In the genomic region with DNA sequence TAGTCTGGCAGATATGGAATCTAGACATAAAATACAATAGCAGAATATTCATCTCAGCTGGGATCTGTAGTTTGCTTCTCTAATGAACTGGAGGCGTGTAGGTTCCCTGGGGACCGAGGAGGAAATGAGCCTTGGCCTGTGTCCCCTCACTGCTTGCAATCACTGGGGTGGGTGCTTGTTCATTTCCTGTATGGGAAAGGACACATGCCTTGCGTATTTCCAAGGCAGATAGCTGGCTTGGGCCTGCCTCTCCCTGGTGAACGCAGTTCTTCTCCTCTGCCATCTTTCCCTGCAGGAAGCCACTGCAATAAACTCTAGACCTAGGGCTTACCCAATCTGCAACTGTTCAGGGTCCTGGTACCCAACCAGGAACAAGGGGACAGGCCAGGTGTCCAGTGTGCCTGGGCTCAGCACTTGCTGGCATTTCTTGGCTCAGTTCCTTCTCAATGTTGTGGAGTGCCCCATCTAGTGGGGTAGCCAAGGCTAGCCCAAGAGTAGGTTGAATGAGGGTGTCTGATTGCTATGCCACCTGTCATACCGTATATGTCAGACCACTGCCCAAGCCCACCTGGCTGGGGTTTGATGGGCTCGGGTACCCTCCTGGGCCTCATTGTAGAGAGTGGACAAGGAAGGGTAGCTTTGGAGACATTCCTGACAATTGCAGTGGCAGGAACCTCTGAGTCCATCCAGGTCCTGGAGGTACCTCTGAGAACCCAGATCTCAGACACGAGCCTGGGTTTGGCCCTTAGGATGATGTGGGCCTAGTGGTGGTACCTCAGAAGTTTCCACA, we compare ENCODE assay signal across 13 mouse cellular contexts. TPM values are rescaled to one million over a fixed set of nuclear protein-coding genes. Genes with fewer than 3 reads are reported as not detected.
A peak's percentile ranks its signal among the peaks of the same experiment; 100 is the strongest.
DNase-seq lines count a peak whose midpoint lies in the region; ATAC-seq and TF ChIP-seq lines count a peak whose summit lies in the region.
"Had no signal": no experiment of that assay in that cellular context is flagged by ENCODE, and none has a peak within 500 bp of the region (broad histone marks: within the 10 kb centered on the region; RNA-seq: fewer than 3 reads in every experiment).

No protein-coding gene starts in this region.

- no peak overlapping the region for H3K4me3 ChIP-seq in liver, adult 2 months (ENCODE audit: insufficient read depth, low read depth, low read length)
- no peak overlapping the region for H3K4me3 ChIP-seq in liver, embryonic 12.5 days
- H3K4me3 ChIP-seq in heart, postnatal 0 days (ENCODE audit: low read depth, low read length), result no peak overlapping the region
- H3K4me3 ChIP-seq in kidney, postnatal 0 days (replicated peaks; ENCODE audit: low read depth, low read length), result no peak overlapping the region
- H3K4me3 ChIP-seq in forebrain, embryonic 11.5 days (ENCODE audit: low read depth, low read length), result no peak overlapping the region
- no peak overlapping the region for H3K4me3 ChIP-seq in cerebellum, adult 2 months (replicated peaks; ENCODE audit: insufficient read depth, low read depth, low read length)
- H3K4me3 ChIP-seq: limb, embryonic 15.5 days; midbrain, embryonic 15.5 days had no signal

- no peak for TF ChIP-seq POLR2A in liver, adult 2 months (IDR thresholded peaks at IDR 0.05; ENCODE audit: extremely low read depth, insufficient read depth, low read length)
- TF ChIP-seq POLR2A in cerebellum, adult 2 months (IDR thresholded peaks at IDR 0.05; ENCODE audit: borderline replicate concordance, insufficient read depth, low read length), result no peak

- no peak for ATAC-seq in liver, embryonic 12.5 days
- ATAC-seq in heart, postnatal 0 days (ENCODE audit: insufficient read depth, low read depth), result peak; percentile 56
- ATAC-seq in kidney, postnatal 0 days (replicated peaks; ENCODE audit: low FRiP score, low read depth), result no peak
- ATAC-seq in forebrain, embryonic 11.5 days (replicated peaks; ENCODE audit: low FRiP score), result no peak
- ATAC-seq: midbrain, embryonic 15.5 days had no signal

- 75% methylated on average over 7 of the region's 7 CpGs for WGBS in liver, adult 2 months
- 61% methylated on average over 7 of the region's 7 CpGs for WGBS in liver, embryonic 12.5 days (ENCODE audit: insufficient replicate concordance)
- 77% methylated on average over 7 of the region's 7 CpGs for WGBS in heart, postnatal 0 days
- 69% methylated on average over 7 of the region's 7 CpGs for WGBS in kidney, postnatal 0 days
- 86% methylated on average over 7 of the region's 7 CpGs for WGBS in forebrain, embryonic 11.5 days
- 72% methylated on average over 7 of the region's 7 CpGs for WGBS in cerebellum, adult 2 months

- TF ChIP-seq EP300 in heart, postnatal 0 days (IDR thresholded peaks at IDR 0.05; ENCODE audit: low read depth), result peak; percentile 58; the same call in 1 of the 2 replicates

- no peaks in the 10 kb centered on the region for H3K27me3 ChIP-seq in liver, adult 2 months (ENCODE audit: control insufficient read depth, insufficient read depth, low read length)
- peaks cover 6% of the 10 kb centered on the region; the same call in 1 of the 2 replicates for H3K27me3 ChIP-seq in liver, embryonic 12.5 days (replicated peaks)
- 0 out of 2 replicates have a peak, but pooled peaks cover 3% of the 10 kb centered on the region for H3K27me3 ChIP-seq in heart, postnatal 0 days (ENCODE audit: control insufficient read depth, insufficient read depth, low read length)
- H3K27me3 ChIP-seq in kidney, postnatal 0 days (ENCODE audit: insufficient read depth, low read length), result no peaks in the 10 kb centered on the region
- H3K27me3 ChIP-seq in forebrain, embryonic 11.5 days (ENCODE audit: control insufficient read depth, insufficient read depth, low read length), result no peaks in the 10 kb centered on the region
- H3K27me3 ChIP-seq in cerebellum, adult 2 months (ENCODE audit: control insufficient read depth, insufficient read depth, low read length), result no peaks in the 10 kb centered on the region
- H3K27me3 ChIP-seq: limb, embryonic 15.5 days; midbrain, embryonic 15.5 days had no signal

- DNase-seq in liver, adult 2 months (ENCODE audit: extremely low read depth, low read depth, low spot score), result no peak
- DNase-seq in heart, postnatal 0 days (ENCODE audit: low spot score), result peak; percentile 72
- DNase-seq in kidney, postnatal 0 days (ENCODE audit: low spot score), result peak; percentile 77
- DNase-seq in lung, postnatal 4 days, result peak; percentile 53 to 63
- DNase-seq in forebrain, embryonic 11.5 days (ENCODE audit: low spot score), result no peak
- no peak for DNase-seq in ovary, postnatal 10 days (ENCODE audit: low spot score)
- DNase-seq in cerebellum, adult 2 months, result no peak
- DNase-seq: thymus, postnatal 25 days had no signal

- no peaks in the 10 kb centered on the region for H3K4me1 ChIP-seq in liver, adult 2 months (ENCODE audit: control insufficient read depth, insufficient read depth, low read length)
- H3K4me1 ChIP-seq in liver, embryonic 12.5 days, result 0 out of 2 replicates have a peak, but pooled peaks cover 8% of the 10 kb centered on the region
- H3K4me1 ChIP-seq in heart, postnatal 0 days (ENCODE audit: control insufficient read depth, insufficient read depth), result peaks cover 14% of the 10 kb centered on the region; the same call in 1 of the 2 replicates
- H3K4me1 ChIP-seq in kidney, postnatal 0 days (replicated peaks; ENCODE audit: insufficient read depth, low read length), result 0 out of 2 replicates have a peak, but pooled peaks cover 4% of the 10 kb centered on the region
- 0 out of 2 replicates have a peak, but pooled peaks cover 2% of the 10 kb centered on the region for H3K4me1 ChIP-seq in forebrain, embryonic 11.5 days (replicated peaks; ENCODE audit: control insufficient read depth, insufficient read depth, low read length)
- peaks cover 20% of the 10 kb centered on the region for H3K4me1 ChIP-seq in cerebellum, adult 2 months (ENCODE audit: control insufficient read depth, insufficient read depth, low read length)
- H3K4me1 ChIP-seq: midbrain, embryonic 15.5 days had no signal

- no peak overlapping the region for H3K9ac ChIP-seq in liver, adult 2 months (ENCODE audit: low read depth, low read length)
- no peak overlapping the region for H3K9ac ChIP-seq in liver, embryonic 12.5 days
- no peak overlapping the region for H3K9ac ChIP-seq in heart, postnatal 0 days (replicated peaks; ENCODE audit: low read depth, low read length)
- H3K9ac ChIP-seq in kidney, postnatal 0 days (ENCODE audit: low read depth, low read length), result no peak overlapping the region
- H3K9ac ChIP-seq in forebrain, embryonic 11.5 days (ENCODE audit: low read length), result no peak overlapping the region
- H3K9ac ChIP-seq: limb, embryonic 15.5 days; midbrain, embryonic 15.5 days had no signal

- H3K4me2 ChIP-seq in liver, embryonic 12.5 days, result no peak overlapping the region
- H3K4me2 ChIP-seq in heart, postnatal 0 days (ENCODE audit: low read depth, low read length), result no peak overlapping the region
- no peak overlapping the region for H3K4me2 ChIP-seq in kidney, postnatal 0 days (ENCODE audit: low read length)
- no peak overlapping the region for H3K4me2 ChIP-seq in forebrain, embryonic 11.5 days (ENCODE audit: low read depth, low read length, severe bottlenecking)
- H3K4me2 ChIP-seq: limb, embryonic 15.5 days; midbrain, embryonic 15.5 days had no signal

- H3K79me2 ChIP-seq in liver, adult 2 months (ENCODE audit: control insufficient read depth, insufficient read depth, low read length), result no peaks in the 10 kb centered on the region

- H3K9me3 ChIP-seq in liver, embryonic 12.5 days (replicated peaks), result no peaks in the 10 kb centered on the region
- no peaks in the 10 kb centered on the region for H3K9me3 ChIP-seq in heart, postnatal 0 days (replicated peaks; ENCODE audit: control insufficient read depth, low read length)
- H3K9me3 ChIP-seq in kidney, postnatal 0 days (replicated peaks; ENCODE audit: low read length), result no peaks in the 10 kb centered on the region
- H3K9me3 ChIP-seq in forebrain, embryonic 11.5 days (ENCODE audit: control insufficient read depth, low read length), result no peaks in the 10 kb centered on the region
- H3K9me3 ChIP-seq: limb, embryonic 15.5 days; midbrain, embryonic 15.5 days had no signal

- peak overlapping the region; percentile 52 for H3K27ac ChIP-seq in liver, adult 2 months (replicated peaks; ENCODE audit: insufficient read depth, low read depth, low read length)
- no peak overlapping the region for H3K27ac ChIP-seq in liver, embryonic 12.5 days
- H3K27ac ChIP-seq in heart, postnatal 0 days (ENCODE audit: low read depth), result 0 out of 2 replicates have a peak overlapping the region, but pooled peaks have one; percentile 3
- peak overlapping the region; percentile 68; the same call in 1 of the 2 replicates for H3K27ac ChIP-seq in kidney, postnatal 0 days
- H3K27ac ChIP-seq in forebrain, embryonic 11.5 days (ENCODE audit: low read depth, low read length), result no peak overlapping the region
- no peak overlapping the region for H3K27ac ChIP-seq in cerebellum, adult 2 months (ENCODE audit: insufficient read depth, low read length)
- H3K27ac ChIP-seq: limb, embryonic 15.5 days; midbrain, embryonic 15.5 days had no signal

- H3K36me3 ChIP-seq in liver, adult 2 months (ENCODE audit: control insufficient read depth, insufficient read depth, low read length), result no peaks in the 10 kb centered on the region
- no peaks in the 10 kb centered on the region for H3K36me3 ChIP-seq in liver, embryonic 12.5 days
- H3K36me3 ChIP-seq in heart, postnatal 0 days (replicated peaks; ENCODE audit: control insufficient read depth, insufficient read depth, low read length), result no peaks in the 10 kb centered on the region
- H3K36me3 ChIP-seq in kidney, postnatal 0 days (ENCODE audit: insufficient read depth, low read length), result no peaks in the 10 kb centered on the region
- no peaks in the 10 kb centered on the region for H3K36me3 ChIP-seq in forebrain, embryonic 11.5 days (ENCODE audit: control insufficient read depth, insufficient read depth, low read length)
- H3K36me3 ChIP-seq: limb, embryonic 15.5 days; midbrain, embryonic 15.5 days had no signal

- no peak for TF ChIP-seq CTCF in liver, adult 2 months (IDR thresholded peaks at IDR 0.05; ENCODE audit: low read depth, low read length)
- no peak for TF ChIP-seq CTCF in heart, postnatal 0 days (IDR thresholded peaks at IDR 0.05; ENCODE audit: low read depth)
- no peak for TF ChIP-seq CTCF in kidney, postnatal 0 days (IDR thresholded peaks at IDR 0.05; ENCODE audit: low read depth)
- TF ChIP-seq CTCF in cerebellum, adult 2 months (IDR thresholded peaks at IDR 0.05; ENCODE audit: borderline replicate concordance, insufficient read depth, low read depth, low read length), result no peak

RNA-seq across cellular contexts. Expression of gene Aqp12, which starts 24.9 kb away (rescaled TPM):
- 0.20 and 0.37 TPM in 2 replicates for total RNA-seq in liver, adult 2 months (2014; rRNA removed)
- polyA plus RNA-seq in liver, adult 2 months (2012; rRNA removed), result not detected in 2 replicates
- not detected in 2 replicates for polyA plus RNA-seq in liver, embryonic 12.5 days (2016; fragmentation: Nextera tagmentation; extraction: Ambion mirVana)
- not detected in 2 replicates for total RNA-seq in heart, postnatal 0 days (2014; rRNA removed; ENCODE audit: low replicate concordance)
- not detected in 2 replicates for polyA plus RNA-seq in heart, postnatal 0 days (2015; fragmentation: Nextera tagmentation; extraction: Ambion mirVana)
- not detected in 2 replicates for polyA plus RNA-seq in kidney, postnatal 0 days (2015; fragmentation: Nextera tagmentation; extraction: Ambion mirVana)
- polyA plus RNA-seq in forebrain, embryonic 11.5 days (2014; fragmentation: Nextera tagmentation; extraction: Ambion mirVana), result not detected in 2 replicates
- polyA plus RNA-seq in cerebellum, adult 2 months (2012; rRNA removed), result not detected in 2 replicates
- total RNA-seq: layer of hippocampus, adult 8-10 months; neutrophil, adult 5-6 weeks had no signal
- polyA plus RNA-seq: limb, embryonic 15.5 days; midbrain, embryonic 15.5 days had no signal

RNA-seq across cellular contexts. Expression of gene Gpr35, which starts 30.6 kb away (rescaled TPM):
- 0.18 and 0.47 TPM in 2 replicates for total RNA-seq in liver, adult 2 months (2014; rRNA removed)
- polyA plus RNA-seq in liver, adult 2 months (2012; rRNA removed), result 0.20 and 0.53 TPM in 2 replicates
- 0.36 and 0.51 TPM in 2 replicates for polyA plus RNA-seq in liver, embryonic 12.5 days (2016; fragmentation: Nextera tagmentation; extraction: Ambion mirVana)
- total RNA-seq in heart, postnatal 0 days (2014; rRNA removed; ENCODE audit: low replicate concordance), result 0.23 and 0.85 TPM in 2 replicates
- polyA plus RNA-seq in heart, postnatal 0 days (2015; fragmentation: Nextera tagmentation; extraction: Ambion mirVana), result 0.27 and 0.34 TPM in 2 replicates
- polyA plus RNA-seq in kidney, postnatal 0 days (2015; fragmentation: Nextera tagmentation; extraction: Ambion mirVana), result 0.19 and 0.42 TPM in 2 replicates
- 0.16 and 0.40 TPM in 2 replicates for polyA plus RNA-seq in forebrain, embryonic 11.5 days (2014; fragmentation: Nextera tagmentation; extraction: Ambion mirVana)
- 0.21 and 0.36 TPM in 2 replicates for polyA plus RNA-seq in cerebellum, adult 2 months (2012; rRNA removed)

RNA-seq across cellular contexts. Expression of gene Capn10, which starts 47.1 kb away (rescaled TPM):
- 21.9 and 28.0 TPM in 2 replicates for total RNA-seq in liver, adult 2 months (2014; rRNA removed)
- polyA plus RNA-seq in liver, adult 2 months (2012; rRNA removed), result 33.7 and 40.5 TPM in 2 replicates
- 12.5 and 12.6 TPM in 2 replicates for polyA plus RNA-seq in liver, embryonic 12.5 days (2016; fragmentation: Nextera tagmentation; extraction: Ambion mirVana)
- total RNA-seq in heart, postnatal 0 days (2014; rRNA removed; ENCODE audit: low replicate concordance), result 41.9 and 46.3 TPM in 2 replicates
- 10.7 and 12.0 TPM in 2 replicates for polyA plus RNA-seq in heart, postnatal 0 days (2015; fragmentation: Nextera tagmentation; extraction: Ambion mirVana)
- 31.0 and 32.2 TPM in 2 replicates for polyA plus RNA-seq in kidney, postnatal 0 days (2015; fragmentation: Nextera tagmentation; extraction: Ambion mirVana)
- 41.0 and 43.0 TPM in 2 replicates for polyA plus RNA-seq in forebrain, embryonic 11.5 days (2014; fragmentation: Nextera tagmentation; extraction: Ambion mirVana)
- polyA plus RNA-seq in cerebellum, adult 2 months (2012; rRNA removed), result 44.5 and 45.5 TPM in 2 replicates

Comparison
In these comparisons a context has a peak if more than half of its experiments do, and no peak if none do; other contexts are left out.
1. H3K27ac ChIP-seq: peak in liver, adult 2 months (single experiment), heart, postnatal 0 days (single experiment) and kidney, postnatal 0 days (single experiment); none in liver, embryonic 12.5 days (single experiment), forebrain, embryonic 11.5 days (single experiment) and cerebellum, adult 2 months (single experiment).
2. DNase-seq: peak in heart, postnatal 0 days (single experiment), kidney, postnatal 0 days (single experiment) and lung, postnatal 4 days (2 of 2); none in liver, adult 2 months (single experiment), forebrain, embryonic 11.5 days (single experiment), ovary, postnatal 10 days (single experiment) and cerebellum, adult 2 months (0 of 2).